Mouse (Mus musculus): Measurements from ENCODE around the gene Dxo. TPM values are rescaled to one million over a fixed set of nuclear protein-coding genes. Genes with fewer than 3 reads are reported as not detected.

Gene Dxo
- polyA plus RNA-seq, 1 experiment from 2014 or later = 27.6 TPM

DNA sequence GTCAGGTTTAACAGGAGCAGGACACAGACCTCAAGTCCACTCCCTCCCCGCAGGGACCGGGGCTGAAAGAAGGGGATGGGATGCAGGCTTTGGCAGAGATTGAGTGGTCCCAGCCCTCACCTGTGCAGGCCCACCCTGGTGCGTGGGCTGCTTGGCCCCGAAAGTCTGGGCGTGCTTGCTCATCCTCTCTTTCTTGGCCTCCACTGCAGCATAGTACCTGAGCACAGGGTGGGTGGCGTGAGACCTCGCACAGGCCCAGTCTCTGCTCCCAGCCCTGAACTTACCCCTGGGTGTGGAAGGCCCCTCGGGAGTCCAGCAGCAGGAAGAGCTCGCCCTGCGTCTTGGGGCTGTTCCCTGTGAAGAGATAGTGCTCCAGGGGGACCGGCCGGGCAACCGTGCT lies 8.1 kb downstream of the Dxo start:
- Histone ChIP-seq H3K9me3 (replicated peaks; ENCODE audit: control insufficient read depth, low read length) (no peaks in the 10 kb centered on the region), H3K27ac (ENCODE audit: low read length) (no peak overlapping the region), H3K9ac (ENCODE audit: low read depth, low read length) (no peak overlapping the region), H3K27me3 (ENCODE audit: control insufficient read depth, insufficient read depth, low read depth, low read length) (no peaks in the 10 kb centered on the region), H3K4me1 (ENCODE audit: control insufficient read depth, low read depth, low read length) (peaks cover 23% of the 10 kb centered on the region), H3K4me3 (ENCODE audit: low read depth, low read length) (no peak overlapping the region), H3K36me3 (ENCODE audit: control insufficient read depth, insufficient read depth) (peaks cover 34% of the 10 kb centered on the region), H3K4me2 (ENCODE audit: low read depth, low read length) (no peak overlapping the region)
- ATAC-seq (ENCODE audit: low read depth) = no peak
- 85% methylated on average over 13 of the region's 13 CpGs for WGBS (ENCODE audit: insufficient replicate concordance)

DNA sequence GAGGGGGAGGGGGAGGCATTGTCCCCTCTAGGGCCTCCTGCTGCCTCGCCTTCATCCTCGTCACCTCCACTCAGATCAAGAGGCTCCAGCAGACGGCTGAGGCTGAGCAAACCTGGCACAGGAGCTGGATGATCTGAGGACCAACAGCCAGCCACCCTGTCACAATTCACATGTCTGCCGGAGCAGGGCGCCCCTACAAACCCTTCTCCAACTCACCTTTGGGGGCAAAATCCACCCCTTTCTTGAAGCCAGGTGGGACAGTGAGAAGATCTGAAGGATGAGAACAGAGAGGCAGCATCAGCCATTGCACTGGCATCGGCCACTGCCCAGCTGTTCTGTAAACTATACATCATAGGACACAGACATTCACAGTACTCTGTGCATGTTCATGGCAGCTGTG lies 10.4 kb downstream of the Dxo start:
- no peak overlapping the region for H3K9ac ChIP-seq (ENCODE audit: low read depth, low read length)
- no peak overlapping the region for H3K4me2 ChIP-seq (ENCODE audit: low read depth, low read length)
- no peak overlapping the region for H3K4me3 ChIP-seq (ENCODE audit: low read depth, low read length)
- WGBS (ENCODE audit: insufficient replicate concordance) = 76% methylated on average over 6 of the region's 6 CpGs
- H3K36me3 ChIP-seq (ENCODE audit: control insufficient read depth, insufficient read depth) = peaks cover 23% of the 10 kb centered on the region
- no peak overlapping the region for H3K27ac ChIP-seq (ENCODE audit: low read length)
- H3K4me1 ChIP-seq (ENCODE audit: control insufficient read depth, low read depth, low read length) = peaks cover 23% of the 10 kb centered on the region
- no peak for ATAC-seq (ENCODE audit: low read depth)
- H3K9me3 ChIP-seq (replicated peaks; ENCODE audit: control insufficient read depth, low read length) = no peaks in the 10 kb centered on the region
- H3K27me3 ChIP-seq (ENCODE audit: control insufficient read depth, insufficient read depth, low read depth, low read length) = no peaks in the 10 kb centered on the region

DNA sequence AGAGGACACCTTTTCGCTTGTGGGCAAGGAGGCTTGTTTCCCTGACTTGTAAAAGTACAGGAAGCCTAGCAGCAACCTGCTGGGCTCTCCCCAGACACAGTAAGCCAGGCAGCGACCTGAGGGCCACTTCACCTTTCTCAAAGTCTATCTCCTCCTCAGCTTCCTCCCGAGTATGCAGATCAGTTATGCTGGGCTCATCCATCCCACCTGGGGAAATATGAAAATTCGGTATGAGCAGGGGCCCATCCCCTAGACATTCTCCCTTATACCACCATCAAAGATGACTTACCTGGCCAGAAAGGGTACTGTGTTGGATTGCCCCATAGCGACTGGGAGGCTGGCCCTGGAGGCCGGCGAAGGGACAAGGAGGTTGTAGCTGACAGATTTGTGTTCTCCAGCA lies 10.8 kb downstream of the Dxo start:
- Histone ChIP-seq H3K4me2 (ENCODE audit: low read depth, low read length) (no peak overlapping the region), H3K9ac (ENCODE audit: low read depth, low read length) (no peak overlapping the region), H3K27ac (ENCODE audit: low read length) (no peak overlapping the region), H3K4me1 (ENCODE audit: control insufficient read depth, low read depth, low read length) (peaks cover 23% of the 10 kb centered on the region), H3K36me3 (ENCODE audit: control insufficient read depth, insufficient read depth) (peaks cover 26% of the 10 kb centered on the region), H3K27me3 (ENCODE audit: control insufficient read depth, insufficient read depth, low read depth, low read length) (no peaks in the 10 kb centered on the region), H3K9me3 (replicated peaks; ENCODE audit: control insufficient read depth, low read length) (no peaks in the 10 kb centered on the region), H3K4me3 (ENCODE audit: low read depth, low read length) (no peak overlapping the region)
- ATAC-seq (ENCODE audit: low read depth) = no peak
- WGBS (ENCODE audit: insufficient replicate concordance) = 79% methylated on average over 7 of the region's 7 CpGs

DNA sequence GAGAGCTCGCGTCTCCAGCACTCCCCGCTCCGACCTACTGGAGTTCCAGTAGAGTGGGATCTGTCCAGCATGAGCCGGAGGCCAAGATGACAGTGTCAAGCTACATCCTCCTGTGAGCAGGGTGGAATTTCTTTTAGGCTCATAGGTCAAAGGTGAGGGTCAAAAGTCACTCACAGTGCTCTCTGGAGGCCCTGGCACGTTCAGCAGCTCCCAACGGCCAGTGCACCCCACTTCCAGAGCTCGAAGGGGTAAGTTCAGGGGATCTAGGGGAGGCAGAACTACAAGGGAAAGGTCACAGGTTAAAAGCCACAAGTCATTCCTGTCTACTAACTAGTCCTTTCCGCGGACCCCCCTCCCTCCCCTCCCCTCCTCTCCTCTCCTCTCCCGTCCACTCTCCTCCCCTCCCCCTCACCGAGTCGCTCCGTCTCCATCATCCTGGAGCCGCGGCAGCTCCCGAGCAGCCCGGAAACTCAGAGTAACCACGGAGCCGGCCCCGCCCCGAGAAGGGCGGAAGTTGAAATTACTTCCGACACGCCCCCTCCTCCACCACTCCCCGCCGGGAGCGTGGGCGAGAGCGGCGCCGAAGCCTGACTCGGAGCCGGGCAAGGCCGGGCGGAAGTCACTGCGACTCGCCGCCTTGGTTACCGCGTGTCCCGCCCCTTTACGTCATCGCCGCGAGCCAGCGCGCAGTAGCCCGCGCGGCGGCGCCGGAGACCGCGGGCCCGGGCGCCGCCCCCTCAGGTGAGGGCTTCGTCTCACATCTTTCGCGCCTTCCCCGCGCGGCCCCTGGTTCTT lies 13.1 kb downstream of the Dxo start, which contains the start of the genes Skiv2l and Nelfe:
Gene Skiv2l (minus strand): TSS at position 489 of the 795 bp plus-strand sequence.
Gene Nelfe (plus strand): TSS at position 670 of the 795 bp plus-strand sequence.
- peak within 1 kb of the TSS; percentile 71 for H3K27ac ChIP-seq (ENCODE audit: low read length)
- peak within 1 kb of the TSS; percentile 81 for H3K4me3 ChIP-seq (ENCODE audit: low read depth, low read length)
- no peaks in the 10 kb centered on the region for H3K9me3 ChIP-seq (replicated peaks; ENCODE audit: control insufficient read depth, low read length)
- peaks cover 28% of the 10 kb centered on the region for H3K36me3 ChIP-seq (ENCODE audit: control insufficient read depth, insufficient read depth)
- peak within 1 kb of the TSS; percentile 95 for H3K4me2 ChIP-seq (ENCODE audit: low read depth, low read length)
- H3K9ac ChIP-seq (ENCODE audit: low read depth, low read length) = peak within 1 kb of the TSS; percentile 88
- peaks cover 23% of the 10 kb centered on the region for H3K4me1 ChIP-seq (ENCODE audit: control insufficient read depth, low read depth, low read length)
- peak; percentile 97 for ATAC-seq (ENCODE audit: low read depth)
- 1% methylated on average over 57 of the region's 65 CpGs for WGBS (ENCODE audit: insufficient replicate concordance)
- no peaks in the 10 kb centered on the region for H3K27me3 ChIP-seq (ENCODE audit: control insufficient read depth, insufficient read depth, low read depth, low read length)

DNA sequence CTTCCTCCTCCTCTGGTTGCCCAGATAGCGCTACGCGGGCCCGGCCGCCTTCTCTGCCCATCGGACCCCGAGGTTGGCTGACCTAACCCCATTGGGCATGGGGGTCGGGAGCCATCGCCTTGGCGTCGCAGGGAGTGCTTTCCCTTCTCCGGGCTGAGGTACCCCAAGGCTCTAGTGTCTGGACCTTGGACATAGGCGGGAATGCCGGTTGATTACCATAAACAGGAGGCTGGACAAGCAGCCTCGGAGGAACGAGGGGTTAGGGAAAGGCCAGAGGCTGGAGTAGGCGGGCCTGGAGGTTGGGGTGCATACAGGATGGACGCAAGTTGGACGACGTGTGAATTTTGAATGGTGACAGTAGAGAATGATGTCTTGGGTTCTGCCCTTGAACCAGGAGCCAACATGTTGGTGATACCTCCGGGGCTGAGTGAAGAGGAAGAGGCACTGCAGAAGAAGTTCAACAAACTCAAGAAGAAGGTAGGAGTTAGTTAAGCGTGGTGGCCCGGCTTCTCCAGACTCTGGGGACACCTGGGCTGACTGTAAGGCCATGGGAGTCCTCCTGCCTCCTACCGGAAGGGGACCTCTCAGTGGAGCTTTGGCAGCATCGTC lies 13.8 kb downstream of the Dxo start:
- Histone ChIP-seq H3K4me2 (ENCODE audit: low read depth, low read length) (peak overlapping the region; percentile 95), H3K27ac (ENCODE audit: low read length) (peak overlapping the region; percentile 71), H3K4me3 (ENCODE audit: low read depth, low read length) (peak overlapping the region; percentile 81), H3K27me3 (ENCODE audit: control insufficient read depth, insufficient read depth, low read depth, low read length) (no peaks in the 10 kb centered on the region), H3K9ac (ENCODE audit: low read depth, low read length) (peak overlapping the region; percentile 88), H3K9me3 (replicated peaks; ENCODE audit: control insufficient read depth, low read length) (no peaks in the 10 kb centered on the region), H3K4me1 (ENCODE audit: control insufficient read depth, low read depth, low read length) (peaks cover 23% of the 10 kb centered on the region), H3K36me3 (ENCODE audit: control insufficient read depth, insufficient read depth) (peaks cover 29% of the 10 kb centered on the region)
- ATAC-seq (ENCODE audit: low read depth) = peak; percentile 7; the same call in 1 of the 2 replicates
- 2% methylated on average over 20 of the region's 25 CpGs for WGBS (ENCODE audit: insufficient replicate concordance)

DNA sequence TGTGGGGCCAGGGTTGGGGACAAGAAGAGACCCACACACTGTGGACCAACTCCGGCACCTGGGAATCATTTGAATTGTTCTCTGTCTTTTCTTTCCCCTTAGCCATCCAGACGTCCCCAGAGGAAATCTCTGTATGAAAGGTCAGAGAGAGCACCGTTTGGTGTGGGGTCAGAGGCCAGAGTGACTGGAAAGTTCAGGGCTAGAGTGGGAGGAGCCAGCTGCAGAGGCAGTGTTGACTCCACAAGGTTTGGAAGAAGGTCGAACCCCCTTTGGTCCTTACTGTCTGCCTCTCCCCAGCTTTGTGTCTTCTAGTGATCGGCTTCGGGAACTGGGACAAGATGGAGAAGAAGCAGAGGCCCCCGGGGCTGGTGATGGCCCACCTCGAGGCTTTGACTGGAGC lies 16.7 kb downstream of the Dxo start:
- WGBS (ENCODE audit: insufficient replicate concordance) = 71% methylated on average over 8 of the region's 8 CpGs
- no peak for ATAC-seq (ENCODE audit: low read depth)
- Histone ChIP-seq H3K9me3 (replicated peaks; ENCODE audit: control insufficient read depth, low read length) (no peaks in the 10 kb centered on the region), H3K4me3 (ENCODE audit: low read depth, low read length) (no peak overlapping the region), H3K4me1 (ENCODE audit: control insufficient read depth, low read depth, low read length) (peaks cover 26% of the 10 kb centered on the region), H3K9ac (ENCODE audit: low read depth, low read length) (no peak overlapping the region), H3K4me2 (ENCODE audit: low read depth, low read length) (no peak overlapping the region), H3K27me3 (ENCODE audit: control insufficient read depth, insufficient read depth, low read depth, low read length) (no peaks in the 10 kb centered on the region), H3K27ac (ENCODE audit: low read length) (no peak overlapping the region), H3K36me3 (ENCODE audit: control insufficient read depth, insufficient read depth) (peaks cover 30% of the 10 kb centered on the region)

DNA sequence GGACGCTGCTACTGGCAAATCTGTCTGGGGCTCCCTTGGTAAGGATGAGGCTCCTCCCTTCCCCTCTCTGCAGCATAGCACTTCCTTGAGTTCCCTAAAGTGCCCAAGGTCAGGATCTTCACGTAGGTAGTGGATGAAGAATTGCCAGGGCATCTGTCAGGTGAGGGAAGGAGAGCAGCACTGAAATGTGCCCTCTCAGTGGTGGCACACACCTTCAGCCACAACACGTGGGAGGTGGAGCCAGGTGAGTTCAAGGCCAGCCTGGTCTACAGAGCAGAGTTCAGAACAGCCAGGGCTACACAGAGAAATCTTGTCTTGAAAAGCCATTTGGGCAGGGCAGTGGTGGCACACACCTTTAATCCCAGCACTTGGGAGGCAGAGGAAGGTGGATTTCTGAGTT lies 17.9 kb downstream of the Dxo start:
- Histone ChIP-seq H3K4me2 (ENCODE audit: low read depth, low read length) (no peak overlapping the region), H3K27ac (ENCODE audit: low read length) (no peak overlapping the region), H3K4me3 (ENCODE audit: low read depth, low read length) (no peak overlapping the region), H3K9me3 (replicated peaks; ENCODE audit: control insufficient read depth, low read length) (no peaks in the 10 kb centered on the region), H3K9ac (ENCODE audit: low read depth, low read length) (no peak overlapping the region), H3K27me3 (ENCODE audit: control insufficient read depth, insufficient read depth, low read depth, low read length) (no peaks in the 10 kb centered on the region), H3K4me1 (ENCODE audit: control insufficient read depth, low read depth, low read length) (peaks cover 19% of the 10 kb centered on the region), H3K36me3 (ENCODE audit: control insufficient read depth, insufficient read depth) (peaks cover 30% of the 10 kb centered on the region)
- ATAC-seq (ENCODE audit: low read depth) = no peak
- 69% methylated on average over 3 of the region's 3 CpGs for WGBS (ENCODE audit: insufficient replicate concordance)

DNA sequence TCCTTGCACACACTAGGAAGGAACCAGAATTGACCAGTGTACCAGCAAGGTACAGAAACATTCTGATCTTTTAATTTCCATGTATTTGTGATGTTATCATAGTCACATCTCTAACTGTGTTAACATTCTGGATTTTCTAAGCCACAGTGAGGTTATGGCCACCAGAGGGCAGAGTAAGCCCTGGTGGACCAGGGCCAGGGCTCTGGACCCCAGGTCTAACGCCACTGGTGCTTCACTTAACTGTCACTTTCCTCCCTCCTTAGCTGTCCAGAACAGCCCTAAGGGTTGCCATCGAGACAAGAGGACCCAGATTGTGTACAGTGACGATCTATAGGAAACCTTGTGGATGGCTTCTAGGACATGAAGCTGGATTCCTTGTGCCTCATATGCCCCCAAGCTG lies 19.0 kb downstream of the Dxo start:
- ATAC-seq (ENCODE audit: low read depth) = no peak
- no peak overlapping the region for H3K4me3 ChIP-seq (ENCODE audit: low read depth, low read length)
- 34% methylated on average over 3 of the region's 3 CpGs for WGBS (ENCODE audit: insufficient replicate concordance)
- peaks cover 30% of the 10 kb centered on the region for H3K36me3 ChIP-seq (ENCODE audit: control insufficient read depth, insufficient read depth)
- no peaks in the 10 kb centered on the region for H3K9me3 ChIP-seq (replicated peaks; ENCODE audit: control insufficient read depth, low read length)
- no peak overlapping the region for H3K4me2 ChIP-seq (ENCODE audit: low read depth, low read length)
- no peaks in the 10 kb centered on the region for H3K27me3 ChIP-seq (ENCODE audit: control insufficient read depth, insufficient read depth, low read depth, low read length)
- no peak overlapping the region for H3K9ac ChIP-seq (ENCODE audit: low read depth, low read length)
- no peak overlapping the region for H3K27ac ChIP-seq (ENCODE audit: low read length)
- H3K4me1 ChIP-seq (ENCODE audit: control insufficient read depth, low read depth, low read length) = peaks cover 16% of the 10 kb centered on the region

DNA sequence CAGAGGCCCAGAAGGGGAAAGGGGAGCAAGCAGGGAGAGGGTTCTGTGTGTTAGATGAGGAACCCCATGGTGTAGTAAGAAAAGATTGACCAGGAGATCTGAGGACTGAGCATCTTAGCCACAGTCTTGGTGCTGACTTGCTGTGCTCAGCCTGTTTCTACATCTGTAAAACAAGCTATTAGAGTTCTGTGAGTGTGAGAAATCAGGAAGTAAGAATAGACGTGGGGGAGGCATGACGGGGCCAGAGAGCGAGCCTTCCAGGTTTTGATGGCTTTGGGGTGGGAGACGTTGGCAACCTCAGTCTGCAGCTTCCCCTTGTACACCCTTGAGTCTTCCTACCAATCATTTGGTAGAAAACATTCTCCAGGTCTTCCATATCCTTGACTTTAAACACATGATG lies 21.9 kb downstream of the Dxo start:
- H3K27me3 ChIP-seq (ENCODE audit: control insufficient read depth, insufficient read depth, low read depth, low read length) = no peaks in the 10 kb centered on the region
- no peak overlapping the region for H3K27ac ChIP-seq (ENCODE audit: low read length)
- H3K9me3 ChIP-seq (replicated peaks; ENCODE audit: control insufficient read depth, low read length) = no peaks in the 10 kb centered on the region
- WGBS (ENCODE audit: insufficient replicate concordance) = 45% methylated on average over 4 of the region's 4 CpGs
- ATAC-seq (ENCODE audit: low read depth) = no peak
- no peak overlapping the region for H3K4me3 ChIP-seq (ENCODE audit: low read depth, low read length)
- no peak overlapping the region for H3K4me2 ChIP-seq (ENCODE audit: low read depth, low read length)
- peaks cover 4% of the 10 kb centered on the region; the same call in 1 of the 2 replicates for H3K4me1 ChIP-seq (ENCODE audit: control insufficient read depth, low read depth, low read length)
- no peak overlapping the region for H3K9ac ChIP-seq (ENCODE audit: low read depth, low read length)
- H3K36me3 ChIP-seq (ENCODE audit: control insufficient read depth, insufficient read depth) = peaks cover 25% of the 10 kb centered on the region
